Mouse (Mus musculus) thymus, postnatal 36 days (tissue): ENCODE measurements at regions not wholly inside any gene's neighbourhood (a gene's known extent, or its start where the extent isn't known, plus 50 kb on each side); places are given as distances from the start of the nearest gene placed in this dataset.
A peak's percentile ranks its signal among the peaks of the same experiment; 100 is the strongest.
"Not testable (repeated sequence)": the region's sequence is repeated elsewhere in the genome, so short reads cannot be mapped to it uniquely, and the experiment has no call there.

ENCODE experiments used
- DNase-seq, 2 experiments: peaks; one replicate each; pipeline ENCODE4 v3.0.0; 2022; ENCODE audit warnings: mixed read lengths in 2 of 2

DNA sequence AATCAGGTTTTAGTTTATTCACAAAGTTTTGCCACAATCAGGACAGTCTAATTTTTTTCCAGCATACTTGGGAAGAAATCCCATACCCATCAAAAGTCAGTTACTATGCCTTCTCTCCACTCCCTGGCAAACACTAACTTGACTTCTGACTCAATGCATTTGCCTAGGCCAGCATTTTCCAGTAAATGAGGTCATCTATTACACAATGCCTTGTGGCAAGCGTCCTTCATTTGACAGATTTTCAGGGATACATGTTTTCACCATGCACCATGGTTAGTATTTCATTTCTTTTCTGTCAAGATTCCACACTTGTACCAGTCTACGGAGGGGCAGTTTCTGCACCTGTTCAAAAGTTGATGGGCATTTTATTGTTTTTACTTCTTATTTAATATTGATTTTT, 88.4 kb upstream of the Slc2a12 start:
- not testable (repeated sequence) for DNase-seq

GRCm38 (mm10) chr10:22569250-22570010, 75.4 kb upstream of the Slc2a12 start:
- not testable (repeated sequence) for DNase-seq

DNA sequence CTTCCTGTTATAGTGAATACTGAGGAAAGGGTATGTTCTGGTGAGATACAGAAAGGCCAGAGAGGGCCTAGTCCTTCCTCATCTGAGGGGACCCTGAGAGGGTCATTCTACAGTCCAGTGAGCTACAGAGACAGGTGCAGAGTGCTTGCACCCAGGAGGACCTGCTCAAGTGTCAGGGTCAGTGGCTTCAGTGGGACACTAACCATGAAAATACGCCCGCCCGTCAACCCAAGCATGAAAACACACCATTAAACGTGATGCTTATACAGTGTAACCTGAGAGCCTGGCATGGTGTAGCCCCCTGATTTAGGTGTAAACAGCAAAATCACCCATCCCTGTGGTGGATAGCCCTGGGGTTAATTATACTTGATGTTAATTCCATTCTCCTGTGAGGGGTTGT, 70.8 kb upstream of the Slc2a12 start:
- not testable (repeated sequence) for DNase-seq

GRCm38 (mm10) chr10:22579426-22579825, 65.4 kb upstream of the Slc2a12 start:
- DNase-seq = peak; percentile 14 to 15

DNA sequence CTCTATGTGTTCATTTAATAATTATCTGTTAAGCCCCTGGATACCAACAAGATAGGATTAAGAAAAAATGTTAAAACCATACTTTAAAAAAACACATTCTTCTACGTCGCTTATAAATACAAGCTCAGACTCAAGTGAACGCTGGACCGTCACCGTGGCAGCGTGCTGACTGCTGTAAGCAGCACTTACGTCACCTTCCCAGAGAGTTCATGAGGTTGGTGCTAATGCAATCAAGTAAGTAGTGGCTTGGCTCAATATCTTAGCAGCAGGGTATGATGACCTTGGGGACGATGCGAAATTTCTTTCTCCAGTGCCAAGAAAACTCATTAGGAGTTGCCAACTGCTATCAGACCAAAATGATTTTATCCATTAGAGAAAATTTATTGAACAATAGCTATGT, 63.5 kb upstream of the Slc2a12 start:
- not testable (repeated sequence) for DNase-seq

DNA sequence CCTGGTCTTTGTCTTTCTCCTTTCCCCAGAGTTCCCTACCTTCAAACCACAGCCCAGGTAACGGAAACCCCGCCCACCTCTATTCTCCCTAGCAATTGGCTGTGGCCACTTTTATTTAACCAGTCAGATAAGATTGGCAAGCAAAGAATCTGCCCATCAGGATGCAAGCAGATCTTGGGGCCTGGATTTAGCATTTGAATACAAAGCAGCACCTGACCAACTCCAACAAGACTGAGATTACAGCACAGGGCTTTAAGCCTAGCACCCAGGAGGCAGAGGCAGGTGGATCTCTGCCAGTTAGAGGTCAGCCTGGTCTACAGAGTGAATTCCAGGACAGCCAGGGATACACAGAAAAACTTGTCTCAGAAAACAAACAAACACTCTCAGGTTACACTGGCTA, 61.5 kb upstream of the Slc2a12 start:
- DNase-seq = not testable (repeated sequence)

DNA sequence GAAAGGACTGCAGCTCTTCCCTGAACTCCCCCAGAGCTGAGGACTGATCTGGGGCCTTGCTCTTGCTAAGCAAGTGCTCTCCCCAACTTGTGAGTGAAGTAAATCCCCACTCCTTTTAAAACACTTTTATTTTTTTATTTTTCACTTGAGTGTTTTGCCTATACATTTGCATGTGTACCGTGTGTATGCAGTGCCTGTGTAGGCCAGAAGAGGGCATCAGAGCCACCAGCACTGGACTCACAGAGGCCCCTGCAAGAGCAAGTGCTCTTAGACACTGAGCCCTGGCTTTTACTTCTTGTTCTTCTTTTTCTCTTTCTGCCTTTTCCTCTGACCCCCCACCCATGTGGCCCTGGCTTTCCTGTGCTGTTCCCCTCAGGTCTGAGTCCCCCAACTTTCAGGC, 56.2 kb upstream of the Slc2a12 start:
- not testable (repeated sequence) for DNase-seq

- not testable (repeated sequence) for DNase-seq
Observed at GRCm38 (mm10) chr10:22591664-22592063, 53.1 kb upstream of the Slc2a12 start.

GRCm38 (mm10) chr10:22592189-22592603, 52.6 kb upstream of the Slc2a12 start:
- DNase-seq = not testable (repeated sequence)

- DNase-seq = not testable (repeated sequence)
Observed at GRCm38 (mm10) chr10:22592752-22593151, 52.1 kb upstream of the Slc2a12 start.
